ENCODE assay signal across 24 mouse cellular contexts in the genomic region with DNA sequence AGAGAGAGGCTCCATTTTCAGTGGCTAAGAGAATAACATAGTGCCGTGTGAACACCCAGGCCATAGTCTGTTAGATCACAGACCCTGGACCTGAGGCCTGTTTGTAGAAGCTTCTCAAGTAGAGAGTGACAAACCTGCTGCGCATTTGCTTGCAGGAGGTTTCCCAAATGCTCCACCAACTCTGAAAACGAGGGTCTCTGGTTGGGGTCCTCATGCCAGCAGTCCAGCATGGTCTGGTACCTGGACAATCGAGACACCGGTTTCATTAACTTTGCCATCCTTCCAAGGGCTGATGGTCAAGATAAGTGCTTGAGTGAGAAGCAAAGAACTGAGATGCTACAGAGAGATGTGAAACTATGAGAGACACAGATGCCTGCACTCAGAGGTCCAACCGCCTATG.
"Had no signal": no experiment of that assay in that cellular context is flagged by ENCODE, and none has a peak within 500 bp of the region (broad histone marks: within the 10 kb centered on the region; RNA-seq: fewer than 3 reads in every experiment).

No protein-coding gene starts in this region.

- H3K4me1 ChIP-seq: hindbrain, embryonic 15.5 days had no signal

- H3K9ac ChIP-seq: heart, embryonic 13.5 days; heart, embryonic 15.5 days; hindbrain, embryonic 13.5 days; hindbrain, embryonic 15.5 days; kidney, embryonic 15.5 days; limb, embryonic 13.5 days; limb, embryonic 15.5 days; liver, embryonic 12.5 days had no signal

- H3K27ac ChIP-seq: heart, embryonic 13.5 days; heart, embryonic 15.5 days; hindbrain, embryonic 13.5 days; hindbrain, embryonic 15.5 days; hindbrain, postnatal 0 days; kidney, embryonic 15.5 days; kidney, postnatal 0 days; limb, embryonic 13.5 days; limb, embryonic 15.5 days; liver, embryonic 12.5 days had no signal

- H3K36me3 ChIP-seq: heart, embryonic 15.5 days; hindbrain, embryonic 13.5 days; hindbrain, embryonic 15.5 days; kidney, embryonic 15.5 days; limb, embryonic 13.5 days; limb, embryonic 15.5 days; liver, embryonic 12.5 days had no signal

- H3K27me3 ChIP-seq: heart, embryonic 13.5 days; heart, embryonic 15.5 days; hindbrain, embryonic 13.5 days; hindbrain, embryonic 15.5 days; kidney, embryonic 15.5 days; limb, embryonic 13.5 days; limb, embryonic 15.5 days had no signal

- DNase-seq: gastrocnemius, postnatal 14 days; gastrocnemius, postnatal 36 days; heart, postnatal 14 days; heart, postnatal 36 days; kidney, adult 11 months; kidney, adult 2 months; kidney, adult 9 months; kidney, postnatal 14 days; kidney, postnatal 36 days; layer of hippocampus, adult 9-11 months; layer of hippocampus, postnatal 36 days; left cerebral cortex, postnatal 4 days had no signal

- H3K4me2 ChIP-seq: heart, embryonic 11.5 days; heart, embryonic 13.5 days; heart, embryonic 15.5 days; hindbrain, embryonic 13.5 days; hindbrain, embryonic 15.5 days; kidney, embryonic 15.5 days; limb, embryonic 13.5 days; limb, embryonic 15.5 days; liver, embryonic 12.5 days had no signal

- ATAC-seq: hindbrain, postnatal 0 days; intestine, embryonic 16.5 days; liver, embryonic 12.5 days had no signal

- H3K9me3 ChIP-seq: heart, embryonic 13.5 days; heart, embryonic 15.5 days; hindbrain, embryonic 13.5 days; hindbrain, embryonic 15.5 days; kidney, embryonic 15.5 days; limb, embryonic 13.5 days; limb, embryonic 15.5 days; liver, embryonic 12.5 days had no signal

- H3K4me3 ChIP-seq: heart, embryonic 13.5 days; heart, embryonic 15.5 days; hindbrain, embryonic 13.5 days; hindbrain, embryonic 15.5 days; kidney, embryonic 15.5 days; limb, embryonic 13.5 days; limb, embryonic 15.5 days; liver, embryonic 12.5 days had no signal
